Mouse (Mus musculus) C2C12 (cell line): ENCODE measurements at regions not wholly inside any gene's neighbourhood (a gene's known extent, or its start where the extent isn't known, plus 50 kb on each side); places are given as distances from the start of the nearest gene placed in this dataset.

Experiments
- CTCF ChIP-seq: IDR thresholded peaks from one replicate; pipeline ENCODE4 v1.5.1; 2011; ENCODE audit not compliant: control insufficient read depth, insufficient read depth, insufficient read length
- USF1 ChIP-seq: IDR thresholded peaks from one replicate; pipeline ENCODE4 v1.6.1; 2011; ENCODE audit warnings: low read depth, mild to moderate bottlenecking, control low read depth, moderate library complexity

DNA sequence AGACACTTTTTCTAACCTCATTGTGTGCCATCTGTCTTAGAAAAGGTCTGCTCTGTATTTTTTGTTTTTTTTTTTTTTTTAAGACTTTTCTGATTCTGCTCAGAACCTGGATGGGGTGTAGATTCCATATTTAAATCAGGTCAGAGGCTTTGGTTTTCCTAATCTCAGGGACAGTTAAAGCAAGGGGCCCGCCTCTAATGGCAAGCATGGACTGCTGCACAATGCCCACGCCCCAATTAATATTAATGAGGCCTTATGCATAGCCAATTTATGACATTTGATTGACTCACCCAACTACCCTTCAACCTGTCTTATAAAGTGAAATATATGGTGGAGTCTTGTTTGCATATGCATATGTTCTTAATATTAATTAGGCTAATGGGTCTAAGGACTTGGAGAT is 662.6 kb downstream of the Bcl11a start:
- no peak for TF ChIP-seq CTCF
- no peak for TF ChIP-seq USF1
